Mouse (Mus musculus): ENCODE data around the gene Lmod3.
A peak's percentile ranks its signal among the peaks of the same experiment; 100 is the strongest.

The Lmod3 gene

DNA sequence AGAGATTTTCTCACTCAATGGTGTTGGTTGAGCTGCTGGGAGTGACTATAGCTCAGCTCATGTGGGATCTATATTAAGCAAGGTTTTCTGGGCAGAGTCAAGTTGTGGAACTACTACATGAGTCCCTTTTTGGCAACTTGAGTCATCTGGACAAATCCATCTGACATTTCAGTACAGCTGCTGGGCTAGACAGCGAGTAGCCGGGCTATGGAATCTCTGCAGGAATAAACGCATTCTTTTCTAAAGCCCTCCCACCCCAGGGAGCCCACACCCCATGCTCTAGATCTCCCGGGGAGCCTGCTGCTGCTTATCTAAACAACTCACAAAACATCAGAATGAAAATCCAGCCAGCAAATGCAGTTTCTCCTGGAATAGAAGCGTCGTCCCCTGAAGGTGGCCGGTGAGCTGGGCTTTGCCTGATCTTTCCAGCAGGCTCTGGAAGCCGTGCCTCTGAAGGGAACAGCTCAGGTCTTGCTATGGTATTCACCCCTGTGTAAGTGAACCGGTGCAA lies at the start of gene Lmod3:
Lmod3 (minus strand) TSS at position 49 of the 511 bp plus-strand sequence.
- peak; percentile 27 for DNase-seq

GRCm38 (mm10) chr6:97302303-97302702 lies 49.7 kb upstream of the Lmod3 start:
- no peak for DNase-seq

GRCm38 (mm10) chr6:97300659-97301058 lies 48.1 kb upstream of the Lmod3 start:
- DNase-seq, result no peak

DNA sequence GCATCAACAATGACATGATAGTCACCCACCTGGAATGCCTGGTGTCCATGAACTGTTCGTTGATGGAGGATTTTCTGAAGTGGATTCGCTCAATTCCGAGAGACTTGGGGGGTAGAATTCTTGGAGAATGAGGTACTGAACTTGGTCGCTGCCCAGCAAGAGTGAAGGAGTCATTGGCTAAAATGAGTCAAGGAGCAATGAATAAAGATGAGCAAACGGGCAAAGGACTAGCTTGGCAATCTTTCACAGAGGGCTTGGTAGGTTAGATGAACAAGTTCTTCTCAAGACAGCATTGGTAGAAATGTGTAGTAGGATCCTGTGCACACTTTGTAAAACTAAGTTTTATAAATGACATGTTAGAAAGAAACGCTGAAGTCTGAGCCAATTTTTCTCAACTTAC lies 47.6 kb upstream of the Lmod3 start:
- DNase-seq, result no peak

DNA sequence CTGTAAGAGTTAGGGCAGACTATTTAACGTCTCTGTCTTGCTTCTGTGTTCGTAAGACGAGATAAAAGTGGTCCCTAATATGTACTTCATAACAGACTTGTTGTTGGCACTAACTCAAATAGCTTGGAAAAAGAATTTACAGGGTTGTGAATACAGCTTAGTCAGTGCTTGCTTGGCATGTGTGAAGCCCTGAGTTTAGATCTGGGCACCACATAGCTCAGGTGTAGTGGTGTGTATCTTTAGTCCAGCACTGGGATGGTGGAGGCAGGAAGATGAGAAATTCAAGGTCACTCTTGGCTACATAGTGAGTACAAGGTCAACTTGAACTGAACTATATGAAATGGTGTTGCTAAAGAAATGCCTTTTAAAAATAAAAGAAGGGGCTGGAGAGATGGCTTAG lies 44.6 kb upstream of the Lmod3 start:
- peak; percentile 48 for DNase-seq

GRCm38 (mm10) chr6:97295866-97296527 lies 43.4 kb upstream of the Lmod3 start:
- DNase-seq, result no peak

- DNase-seq, result no peak
Observed at GRCm38 (mm10) chr6:97295416-97295815, 42.9 kb upstream of the Lmod3 start.

DNA sequence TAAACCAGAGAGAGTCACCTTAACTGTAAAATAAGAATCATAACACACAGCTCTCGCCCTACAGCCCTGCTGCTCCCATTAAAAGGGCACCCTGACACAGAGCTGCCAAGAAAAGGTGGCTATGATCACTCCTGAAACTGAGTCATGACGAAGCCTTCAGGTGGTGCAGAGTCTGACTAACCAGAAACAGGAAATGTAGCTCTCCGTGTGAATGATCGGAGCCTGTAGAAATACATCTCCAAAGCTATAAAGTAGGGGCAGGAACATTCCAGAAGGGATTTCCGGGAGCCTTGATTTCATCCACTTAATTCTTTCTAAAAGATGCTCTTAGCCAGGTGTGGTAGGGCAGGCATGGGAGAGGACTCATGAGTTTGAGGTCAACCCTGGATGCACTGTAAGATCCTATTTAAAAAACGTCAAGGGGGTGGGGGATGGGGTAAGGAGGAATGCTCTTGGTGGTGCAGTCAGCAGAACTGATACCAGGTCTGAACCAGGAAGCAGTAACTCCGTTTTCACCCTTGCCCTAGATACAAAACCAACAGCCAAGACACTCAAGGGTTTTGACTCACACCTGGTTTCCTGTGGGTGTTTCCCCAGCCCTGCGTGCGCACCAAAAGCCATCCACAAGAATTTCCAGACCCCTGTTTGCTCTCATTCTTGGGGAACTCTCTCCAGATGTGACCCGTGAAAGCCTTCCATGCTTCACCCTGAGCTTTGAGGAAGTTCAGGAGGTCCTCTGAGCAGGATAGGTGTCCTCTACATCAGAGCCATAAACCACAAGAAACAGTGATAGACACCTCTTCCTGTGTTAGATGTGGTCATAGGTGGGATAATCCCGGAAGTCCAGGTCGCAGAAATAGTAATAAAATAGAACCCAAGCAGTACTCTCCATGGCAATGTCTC lies 41.4 kb upstream of the Lmod3 start:
- DNase-seq, result no peak

DNA sequence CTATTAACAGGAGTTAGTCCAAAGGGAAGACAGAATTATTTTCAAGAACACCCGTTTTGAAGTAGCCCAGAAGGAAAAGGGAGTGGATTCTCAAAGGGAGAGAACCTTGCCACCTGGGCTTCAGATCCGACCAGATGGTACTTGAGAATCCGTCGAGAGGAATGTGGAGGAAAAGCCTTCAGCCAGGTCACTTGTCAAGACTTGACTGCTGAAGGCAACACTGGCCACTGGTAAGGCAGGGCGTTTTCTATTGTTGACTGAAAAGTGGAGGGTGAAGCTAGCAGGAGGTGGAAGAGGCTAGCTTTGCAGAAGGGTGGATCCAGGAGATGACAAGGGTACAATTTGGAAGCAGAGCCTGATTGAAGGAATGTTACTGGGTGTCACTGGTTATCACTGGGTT lies 40.3 kb upstream of the Lmod3 start:
- no peak for DNase-seq

GRCm38 (mm10) chr6:97292096-97292495 lies 39.5 kb upstream of the Lmod3 start:
- no peak for DNase-seq

GRCm38 (mm10) chr6:97291159-97291908 lies 38.8 kb upstream of the Lmod3 start:
- DNase-seq, result no peak

DNA sequence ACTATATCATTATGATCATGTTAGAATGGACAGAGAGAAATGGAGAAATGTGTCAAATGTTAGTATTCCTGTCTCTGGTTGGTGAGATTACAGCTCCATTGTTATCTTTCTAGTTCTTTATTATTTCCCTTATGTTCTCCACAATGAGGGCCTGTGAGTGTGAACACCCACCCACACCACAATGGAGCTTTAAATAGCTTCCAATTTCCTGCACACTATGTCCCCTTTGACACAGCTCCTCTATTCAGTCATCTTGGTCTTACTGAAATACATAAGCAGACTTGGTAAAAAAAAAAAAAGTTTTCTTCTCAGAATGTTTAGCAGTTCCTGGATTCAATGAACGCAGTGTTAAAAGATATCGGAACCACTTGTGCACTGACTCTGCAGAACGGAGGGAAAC lies 38.1 kb upstream of the Lmod3 start:
- DNase-seq, result no peak

DNA sequence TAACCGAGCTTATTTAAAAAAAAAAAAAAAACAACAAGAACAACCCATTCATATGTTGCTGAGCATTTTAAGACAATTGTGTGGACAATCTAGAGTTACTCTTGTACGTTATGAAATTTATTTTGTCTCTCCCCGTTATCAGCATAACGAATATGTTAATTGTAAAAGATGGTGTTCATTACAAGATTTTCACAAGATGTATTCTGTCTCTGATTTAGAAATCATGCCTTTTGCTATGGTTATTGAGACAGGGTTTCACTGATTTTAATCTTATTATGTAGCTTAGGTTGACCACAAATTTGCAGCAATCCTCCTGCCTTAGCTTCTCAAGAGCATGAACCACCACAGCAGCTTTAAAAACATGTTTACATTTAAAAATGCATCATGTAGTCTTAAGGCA lies 37.3 kb upstream of the Lmod3 start:
- no peak for DNase-seq

DNA sequence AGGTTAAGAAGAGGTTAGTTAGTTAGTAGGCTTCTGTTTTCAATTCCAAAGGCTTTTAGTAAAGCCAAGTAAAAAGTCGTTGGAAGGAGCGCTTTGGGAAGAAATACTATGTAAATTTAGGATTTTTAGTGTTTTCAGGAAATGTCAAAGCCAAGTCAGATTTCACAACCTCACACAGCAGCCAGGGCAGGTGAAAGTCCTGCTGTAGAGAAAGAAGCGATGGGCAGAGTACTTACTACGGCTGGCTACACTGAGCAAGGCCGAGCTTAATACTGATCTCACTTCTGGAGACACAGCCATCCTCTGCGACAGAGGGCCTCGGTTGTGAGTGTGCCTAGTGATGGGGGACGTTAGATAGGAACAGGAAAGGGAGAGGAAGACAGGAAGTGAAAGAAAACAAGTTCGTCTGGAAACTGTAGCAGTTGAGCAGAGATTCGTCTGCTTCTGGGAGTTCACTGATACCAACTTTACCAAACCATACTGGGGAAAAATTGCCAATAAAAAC lies 36.8 kb upstream of the Lmod3 start:
- no peak for DNase-seq

DNA sequence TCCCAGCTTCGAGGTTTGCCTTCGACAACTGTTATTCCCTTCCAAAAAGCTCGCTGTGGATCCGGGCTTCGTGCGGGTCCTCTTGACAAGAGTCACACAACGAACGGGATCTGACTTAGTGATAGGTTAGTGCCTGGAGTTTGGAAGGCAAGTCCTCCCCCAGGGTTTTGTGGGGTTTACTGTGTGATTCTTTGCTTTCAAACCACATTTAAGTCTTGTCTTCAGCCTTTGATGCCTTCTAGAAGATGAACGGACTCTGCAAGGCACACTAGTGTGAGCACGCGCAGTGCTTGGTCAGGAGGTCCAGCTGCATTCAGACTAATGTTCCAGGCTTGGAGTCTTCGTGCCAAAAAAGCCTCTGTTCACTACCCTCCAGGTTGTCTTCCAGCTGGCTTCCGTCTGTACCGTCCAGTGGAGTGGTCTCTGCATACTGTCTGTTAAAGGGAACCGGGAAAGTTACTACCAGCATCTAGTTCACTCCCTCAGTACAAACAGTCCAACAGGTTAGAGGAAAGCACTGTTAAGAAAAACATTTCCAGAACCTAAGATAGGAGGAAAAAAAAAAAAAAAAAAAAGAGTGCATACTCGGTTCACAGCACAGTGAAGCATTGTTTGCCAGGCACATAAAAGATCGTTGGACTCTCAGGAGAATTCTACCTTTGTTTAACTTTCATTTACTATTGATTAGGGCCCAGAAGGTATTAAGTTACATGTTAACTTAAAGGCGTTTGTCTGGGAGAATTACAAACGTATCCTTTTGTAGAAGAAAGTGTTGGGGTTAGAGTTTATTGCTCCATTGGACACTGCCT lies 35.7 kb upstream of the Lmod3 start:
- DNase-seq, result no peak

GRCm38 (mm10) chr6:97286332-97286731 lies 33.8 kb upstream of the Lmod3 start:
- no peak for DNase-seq

DNA sequence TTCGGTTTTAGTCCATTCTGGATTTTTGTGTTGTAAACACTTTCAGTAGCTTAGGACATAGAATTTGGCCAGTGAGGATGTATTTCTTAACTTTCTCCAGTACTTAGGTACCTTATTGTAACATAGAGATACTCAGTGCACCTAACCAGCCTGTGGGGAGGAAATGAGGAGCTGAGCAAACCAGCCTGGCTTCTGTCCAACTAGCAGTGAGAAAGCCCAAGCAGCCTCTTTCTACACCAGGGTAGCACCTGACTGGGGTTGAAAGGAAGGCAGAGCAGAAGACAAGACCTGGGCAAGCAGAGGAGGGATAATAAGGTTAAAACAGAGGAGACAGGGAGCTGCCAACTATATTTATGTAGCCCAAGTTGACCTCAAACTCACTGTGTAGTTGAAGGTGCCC lies 31.1 kb upstream of the Lmod3 start:
- no peak for DNase-seq

- peak; percentile 68 for DNase-seq
Observed at GRCm38 (mm10) chr6:97278878-97279277, 26.3 kb upstream of the Lmod3 start.

GRCm38 (mm10) chr6:97278014-97278787 lies 25.6 kb upstream of the Lmod3 start:
- peak; percentile 92 for DNase-seq

DNA sequence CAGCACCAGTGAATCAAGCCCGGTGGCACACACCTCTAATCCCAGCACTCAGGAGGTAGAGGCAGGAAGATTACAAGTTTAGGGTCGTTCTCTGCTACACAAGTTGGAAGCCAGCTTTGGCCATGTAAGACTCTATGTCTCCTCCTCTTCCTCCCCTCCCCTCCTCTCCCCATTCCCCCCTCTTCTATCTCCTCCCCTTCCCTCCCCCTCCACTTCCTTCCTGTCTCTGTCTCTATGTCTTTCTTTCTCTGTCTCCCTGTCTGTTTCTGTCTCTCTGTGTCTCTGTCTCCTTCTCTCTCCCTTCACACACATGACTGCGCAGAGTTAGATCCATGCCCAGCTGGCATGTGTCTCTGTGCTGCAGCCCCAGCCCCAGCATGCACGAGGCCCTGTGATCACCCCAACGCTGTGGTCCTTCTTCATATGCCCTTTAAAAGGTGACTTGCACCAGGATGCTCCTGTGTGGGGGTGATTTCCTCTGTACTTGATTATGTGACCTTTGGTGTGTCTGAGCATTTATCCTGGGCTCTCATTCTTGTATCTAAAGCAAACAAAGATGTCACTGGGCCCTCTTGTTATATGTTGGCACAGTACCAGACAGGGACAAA lies 24.4 kb upstream of the Lmod3 start:
- no peak for DNase-seq

DNA sequence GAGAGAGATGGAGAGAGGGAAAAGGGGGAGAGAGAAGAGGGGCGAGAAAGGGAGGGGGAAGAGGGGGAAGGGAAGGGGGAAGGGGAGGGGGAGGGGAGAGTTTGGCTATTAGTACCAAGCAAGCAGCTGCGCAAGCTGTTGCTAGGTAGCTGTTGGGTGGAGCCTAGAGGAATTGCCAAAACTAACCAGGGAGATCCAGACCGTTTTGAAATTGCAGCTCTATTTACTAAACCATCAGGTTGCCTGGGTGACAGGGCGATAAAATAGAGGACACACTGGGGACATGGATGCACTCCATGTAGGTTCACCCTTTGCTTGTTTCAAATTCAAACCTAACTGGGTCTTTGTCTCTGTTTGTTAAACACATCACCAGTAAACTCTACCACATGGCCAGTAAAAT lies 23.8 kb upstream of the Lmod3 start:
- peak; percentile 43 for DNase-seq

All from kidney, adult 9 months (tissue).